Mouse (Mus musculus) liver, adult 2 months (tissue): ENCODE data around the gene Accsl. TPM values are rescaled to one million over a fixed set of nuclear protein-coding genes. Genes with fewer than 3 reads are reported as not detected.
A peak's percentile ranks its signal among the peaks of the same experiment; 100 is the strongest.

Experiments
- DNase-seq: peaks from one replicate; pipeline ENCODE4 v3.0.0-alpha.2; 2011; ENCODE audit warnings: low read depth, low spot score; ENCODE audit errors: extremely low read depth
- H3K27ac ChIP-seq: fragments of 200-500 bp; replicated peaks from 2 replicates; pipeline ENCODE4 v1.5.1; 2012; ENCODE audit warnings: low read depth, mild to moderate bottlenecking, control low read depth, inconsistent platforms, low read length; ENCODE audit not compliant: insufficient read depth
- H3K27me3 ChIP-seq: fragments of 200-500 bp; 2 replicates; pipeline ENCODE4 v1.6.1; 2012; ENCODE audit warnings: mild to moderate bottlenecking, moderate library complexity, low read length, inconsistent platforms; ENCODE audit not compliant: control insufficient read depth, insufficient read depth
- H3K36me3 ChIP-seq: fragments of 200-500 bp; 2 replicates; pipeline ENCODE4 v1.6.1; 2012; ENCODE audit warnings: low read length, inconsistent platforms; ENCODE audit not compliant: control insufficient read depth, insufficient read depth
- H3K4me1 ChIP-seq: fragments of 200-500 bp; 2 replicates; pipeline ENCODE4 v1.6.1; 2011; ENCODE audit warnings: low read length; ENCODE audit not compliant: control insufficient read depth, insufficient read depth
- H3K4me3 ChIP-seq: fragments of 200-500 bp; 2 replicates; pipeline ENCODE4 v1.5.1; 2011; ENCODE audit warnings: low read depth, mild to moderate bottlenecking, control low read depth, low read length, moderate library complexity; ENCODE audit not compliant: insufficient read depth
- H3K79me2 ChIP-seq: fragments of 200-500 bp; 2 replicates; pipeline ENCODE4 v1.6.1; 2012; ENCODE audit warnings: inconsistent platforms, mild to moderate bottlenecking, low read length, moderate library complexity; ENCODE audit not compliant: control insufficient read depth, insufficient read depth
- H3K9ac ChIP-seq: fragments of 200-500 bp; 2 replicates; pipeline ENCODE4 v1.6.1; 2012; ENCODE audit warnings: low read depth, mild to moderate bottlenecking, control low read depth, inconsistent platforms, low read length
- CTCF ChIP-seq: fragments of 200-500 bp; IDR thresholded peaks from 2 replicates; pipeline ENCODE4 v1.5.1; 2011; ENCODE audit warnings: low read depth, low read length, control low read depth
- POLR2A ChIP-seq: fragments of 200-500 bp; IDR thresholded peaks from 2 replicates; pipeline ENCODE4 v1.6.1; 2011; ENCODE audit warnings: low read length, control low read depth; ENCODE audit not compliant: insufficient read depth; ENCODE audit errors: extremely low read depth
- WGBS: fragments of 180-500 bp; shearing (Covaris S2); methylation state at CpG from one replicate; pipeline ENCODE4 v1.1.7; 2018; 5-methylcytosine and 5-hydroxymethylcytosine counted together
- polyA plus RNA-seq: library from polyadenylated mRNA; depleted of rRNA; stranded (reverse); fragments of >200 nt; gene quantifications from 2 replicates; pipeline ENCODE4 v1.2.3, GENCODE M21; 2012
- total RNA-seq: library from RNA; depleted of rRNA; stranded (reverse); fragments of >200 nt; gene quantifications from 2 replicates; pipeline ENCODE4 v1.2.3, GENCODE M21; 2014

Gene Accsl
- total and polyA plus RNA-seq, 2 experiments, result not detected

- 90% methylated on average over 7 of the region's 7 CpGs for WGBS
- H3K27ac ChIP-seq, result no peak overlapping the region
- TF ChIP-seq POLR2A, result no peak
- TF ChIP-seq CTCF, result no peak
Observed at GRCm38 (mm10) chr2:93872257-93872656, 3.3 kb upstream of the Accsl start.

GRCm38 (mm10) chr2:93871411-93871925, 2.5 kb upstream of the Accsl start:
- no peak overlapping the region for H3K27ac ChIP-seq
- H3K79me2 ChIP-seq, result no peaks in the 10 kb centered on the region
- no peak for TF ChIP-seq POLR2A
- no peak for TF ChIP-seq CTCF
- no peaks in the 10 kb centered on the region for H3K36me3 ChIP-seq
- no peak for DNase-seq
- WGBS, result 95% methylated on average over 4 of the region's 4 CpGs
- no peaks in the 10 kb centered on the region for H3K27me3 ChIP-seq
- no peaks in the 10 kb centered on the region for H3K4me1 ChIP-seq
- no peak overlapping the region for H3K4me3 ChIP-seq
- no peak overlapping the region for H3K9ac ChIP-seq

More at GRCm38 (mm10) chr2:93872257-93872656, 3.3 kb upstream of the Accsl start:
- no peaks in the 10 kb centered on the region for H3K79me2 ChIP-seq
- H3K4me1 ChIP-seq, result no peaks in the 10 kb centered on the region
- no peaks in the 10 kb centered on the region for H3K36me3 ChIP-seq
- H3K27me3 ChIP-seq, result no peaks in the 10 kb centered on the region
- DNase-seq, result no peak
- H3K9ac ChIP-seq, result no peak overlapping the region
- H3K4me3 ChIP-seq, result no peak overlapping the region

- no peak overlapping the region for H3K9ac ChIP-seq
- DNase-seq, result peak; percentile 45
- H3K79me2 ChIP-seq, result no peaks in the 10 kb centered on the region
- 43% methylated on average over 4 of the region's 4 CpGs for WGBS
- no peaks in the 10 kb centered on the region for H3K4me1 ChIP-seq
- no peak overlapping the region for H3K27ac ChIP-seq
- TF ChIP-seq POLR2A (no peak), CTCF (peak; percentile 28; the same call in 1 of the 2 replicates)
- H3K27me3 ChIP-seq, result no peaks in the 10 kb centered on the region
- no peak overlapping the region for H3K4me3 ChIP-seq
- H3K36me3 ChIP-seq, result no peaks in the 10 kb centered on the region
Observed at GRCm38 (mm10) chr2:93870842-93871241, 1.9 kb upstream of the Accsl start.

GRCm38 (mm10) chr2:93868566-93868965, 391 bp downstream of the Accsl start:
- TF ChIP-seq CTCF (no peak), POLR2A (no peak)
- no peak overlapping the region for H3K27ac ChIP-seq
- H3K79me2 ChIP-seq, result no peaks in the 10 kb centered on the region
- no peak for DNase-seq
- WGBS, result 85% methylated on average over 11 of the region's 11 CpGs
- no peaks in the 10 kb centered on the region for H3K4me1 ChIP-seq
- no peak overlapping the region for H3K4me3 ChIP-seq
- no peaks in the 10 kb centered on the region for H3K36me3 ChIP-seq
- H3K27me3 ChIP-seq, result no peaks in the 10 kb centered on the region
- no peak overlapping the region for H3K9ac ChIP-seq

GRCm38 (mm10) chr2:93863229-93863628, 5.7 kb downstream of the Accsl start:
- 79% methylated on average over 4 of the region's 4 CpGs for WGBS

GRCm38 (mm10) chr2:93858845-93859244, 10.1 kb downstream of the Accsl start:
- Histone ChIP-seq H3K9ac (no peak overlapping the region), H3K27ac (no peak overlapping the region), H3K36me3 (no peaks in the 10 kb centered on the region), H3K4me3 (no peak overlapping the region), H3K27me3 (no peaks in the 10 kb centered on the region), H3K4me1 (no peaks in the 10 kb centered on the region), H3K79me2 (no peaks in the 10 kb centered on the region)
- TF ChIP-seq POLR2A (no peak), CTCF (no peak)
- WGBS, result 65% methylated on average over 12 of the region's 12 CpGs
- no peak for DNase-seq

More at GRCm38 (mm10) chr2:93863229-93863628, 5.7 kb downstream of the Accsl start:
- Histone ChIP-seq H3K9ac (no peak overlapping the region), H3K36me3 (no peaks in the 10 kb centered on the region), H3K4me3 (no peak overlapping the region), H3K4me1 (no peaks in the 10 kb centered on the region), H3K27ac (no peak overlapping the region), H3K27me3 (no peaks in the 10 kb centered on the region), H3K79me2 (no peaks in the 10 kb centered on the region)
- TF ChIP-seq CTCF (no peak), POLR2A (no peak)
- DNase-seq, result no peak
